Mouse (Mus musculus) MEL (cell line): ENCODE measurements around the gene Ski. TPM values are rescaled to one million over a fixed set of nuclear protein-coding genes. Genes with fewer than 3 reads are reported as not detected.

Experiments
- DNase-seq: peaks from one replicate; pipeline ENCODE4 v3.0.0; 2011; ENCODE audit warnings: low read depth, low spot score
- H3K27ac ChIP-seq: 2 replicates; pipeline ENCODE4 v1.5.1; 2012; ENCODE audit warnings: low read depth, mild to moderate bottlenecking, control low read depth, low read length, moderate library complexity; ENCODE audit not compliant: control insufficient read depth
- H3K27me3 ChIP-seq, 2 experiments: fragments of 150-350 bp in 1 of 2; sonication (generic) in 1 of 2; 2 replicates each; pipeline ENCODE4 v1.6.1; 2012; ENCODE audit warnings: low read length in 2 of 2, mild to moderate bottlenecking in 2 of 2, improper control_type of control experiment in 1 of 2, moderate library complexity in 1 of 2; ENCODE audit not compliant: insufficient read depth in 2 of 2, control insufficient read depth in 1 of 2
- H3K36me3 ChIP-seq, 2 experiments: 2 replicates each; pipeline ENCODE4 v1.6.1; 2012 to 2014; ENCODE audit warnings: low read length in 2 of 2, improper control_type of control experiment in 1 of 2, inconsistent platforms in 1 of 2, mild to moderate bottlenecking in 1 of 2; ENCODE audit not compliant: insufficient read depth in 2 of 2, control insufficient read depth in 1 of 2
- H3K4me1 ChIP-seq, 2 experiments: fragments of 150-350 bp in 1 of 2; sonication (generic) in 1 of 2; 2 replicates each; pipeline ENCODE4 v1.6.1; 2012; ENCODE audit warnings: low read length in 2 of 2, improper control_type of control experiment in 1 of 2, mild to moderate bottlenecking in 1 of 2; ENCODE audit not compliant: insufficient read depth in 2 of 2, control insufficient read depth in 1 of 2
- H3K4me3 ChIP-seq, 2 experiments: fragments of 150-350 bp in 1 of 2; sonication (generic) in 1 of 2; 2 replicates each; pipeline ENCODE4 v1.5.1; 2012; ENCODE audit warnings: low read depth in 2 of 2, low read length in 2 of 2, mild to moderate bottlenecking in 2 of 2, moderate library complexity in 2 of 2, control low read depth in 1 of 2, improper control_type of control experiment in 1 of 2; ENCODE audit not compliant: control insufficient read depth in 1 of 2, insufficient read depth in 1 of 2
- H3K79me2 ChIP-seq: 2 replicates; pipeline ENCODE4 v1.6.1; 2012; ENCODE audit warnings: mild to moderate bottlenecking, low read length, moderate library complexity; ENCODE audit not compliant: control insufficient read depth, poor library complexity, insufficient read depth
- H3K9ac ChIP-seq: 2 replicates; pipeline ENCODE4 v1.6.1; 2012; ENCODE audit warnings: low read depth, mild to moderate bottlenecking, control low read depth, low read length, moderate library complexity; ENCODE audit not compliant: control insufficient read depth, poor library complexity, severe bottlenecking
- H3K9me3 ChIP-seq: fragments of 150-350 bp; sonication (generic); replicated peaks from 2 replicates; pipeline ENCODE4 v1.6.1; 2012; ENCODE audit warnings: mild to moderate bottlenecking, low read length, improper control_type of control experiment, moderate library complexity; ENCODE audit not compliant: insufficient read depth
- CHD1 ChIP-seq: IDR thresholded peaks from 2 replicates; pipeline ENCODE4 v1.6.1; 2012; ENCODE audit warnings: low read depth, mild to moderate bottlenecking, inconsistent platforms, low read length, improper control_type of control experiment
- CHD2 ChIP-seq: IDR thresholded peaks from 2 replicates; pipeline ENCODE4 v1.6.1; 2011; ENCODE audit warnings: low read length, improper control_type of control experiment
- E2F4 ChIP-seq: IDR thresholded peaks from 2 replicates; pipeline ENCODE4 v1.6.1; 2011; ENCODE audit warnings: low read depth, low read length, improper control_type of control experiment, borderline replicate concordance
- ELF1 ChIP-seq: IDR thresholded peaks from 2 replicates; pipeline ENCODE4 v1.6.1; 2014; ENCODE audit warnings: low read depth, mild to moderate bottlenecking, inconsistent platforms, low read length, improper control_type of control experiment, moderate library complexity
- EP300 ChIP-seq, 2 experiments: IDR thresholded peaks; 2 replicates each; pipeline ENCODE4 v1.6.1; 2011; ENCODE audit warnings: improper control_type of control experiment in 2 of 2, low read length in 2 of 2, low read depth in 1 of 2, mild to moderate bottlenecking in 1 of 2
- ETS1 ChIP-seq: IDR thresholded peaks from 2 replicates; pipeline ENCODE4 v1.6.1; 2012; ENCODE audit warnings: low read depth, mild to moderate bottlenecking, inconsistent platforms, low read length, improper control_type of control experiment, moderate library complexity
- GABPA ChIP-seq: IDR thresholded peaks from 2 replicates; pipeline ENCODE4 v1.6.1; 2012; ENCODE audit warnings: low read depth, mild to moderate bottlenecking, inconsistent platforms, low read length, improper control_type of control experiment, moderate library complexity
- HCFC1 ChIP-seq: IDR thresholded peaks from 2 replicates; pipeline ENCODE4 v1.6.1; 2012; ENCODE audit warnings: low read depth, mild to moderate bottlenecking, inconsistent platforms, low read length, improper control_type of control experiment, moderate library complexity
- JUND ChIP-seq: IDR thresholded peaks from 2 replicates; pipeline ENCODE4 v1.6.1; 2011; ENCODE audit warnings: low read depth, mild to moderate bottlenecking, improper control_type of control experiment, low read length
- KAT2A ChIP-seq: conservative IDR thresholded peaks from 2 replicates; pipeline ENCODE4 v1.6.1; 2012; ENCODE audit warnings: low read depth, low read length, improper control_type of control experiment, inconsistent platforms
- MEF2A ChIP-seq: IDR thresholded peaks from 2 replicates; pipeline ENCODE4 v1.6.1; 2014; ENCODE audit warnings: low read depth, mild to moderate bottlenecking, inconsistent platforms, low read length, improper control_type of control experiment; ENCODE audit not compliant: poor library complexity, insufficient replicate concordance, severe bottlenecking; ENCODE audit errors: extremely low read depth
- NELFE ChIP-seq: IDR thresholded peaks from 2 replicates; pipeline ENCODE4 v1.6.1; 2011; ENCODE audit warnings: low read depth, low read length, improper control_type of control experiment
- POLR2A ChIP-seq, 2 experiments: IDR thresholded peaks; 2 replicates each; pipeline ENCODE4 v1.6.1; 2011 to 2012; ENCODE audit warnings: low read length in 2 of 2, mild to moderate bottlenecking in 2 of 2, control low read depth in 1 of 2, improper control_type of control experiment in 1 of 2, low read depth in 1 of 2, moderate library complexity in 1 of 2; ENCODE audit not compliant: control insufficient read depth in 1 of 2, insufficient read depth in 1 of 2, poor library complexity in 1 of 2
- POLR2AphosphoS2 ChIP-seq: IDR thresholded peaks from 2 replicates; pipeline ENCODE4 v1.6.1; 2011; ENCODE audit warnings: low read length, improper control_type of control experiment
- RAD21 ChIP-seq: IDR thresholded peaks from 2 replicates; pipeline ENCODE4 v1.6.1; 2011; ENCODE audit warnings: mild to moderate bottlenecking, low read depth, low read length, improper control_type of control experiment
- UBTF ChIP-seq: IDR thresholded peaks from 2 replicates; pipeline ENCODE4 v1.6.1; 2012; ENCODE audit warnings: low read depth, mild to moderate bottlenecking, inconsistent platforms, low read length, improper control_type of control experiment, moderate library complexity, borderline replicate concordance; ENCODE audit not compliant: insufficient read depth
- USF1 ChIP-seq: IDR thresholded peaks from 2 replicates; pipeline ENCODE4 v1.6.1; 2014; ENCODE audit warnings: low read depth, mild to moderate bottlenecking, inconsistent platforms, low read length, improper control_type of control experiment, moderate library complexity
- ZC3H11A ChIP-seq: IDR thresholded peaks from 2 replicates; pipeline ENCODE4 v1.6.1; 2012; ENCODE audit warnings: low read depth, mild to moderate bottlenecking, inconsistent platforms, low read length, improper control_type of control experiment
- ZMIZ1 ChIP-seq: IDR thresholded peaks from 2 replicates; pipeline ENCODE4 v1.6.1; 2012; ENCODE audit warnings: low read depth, mild to moderate bottlenecking, inconsistent platforms, low read length, improper control_type of control experiment, moderate library complexity
- polyA plus RNA-seq, 2 experiments: library from polyadenylated mRNA; stranded (reverse) in 1 of 2; unstranded in 1 of 2; fragments of >175 nt in 1 of 2; fragments of >200 nt in 1 of 2; gene quantifications; 2 replicates each; pipeline versions ENCODE4 v1.2.1 to v1.2.4; 2012; ENCODE audit warnings: low replicate concordance in 2 of 2, low read depth in 1 of 2; ENCODE audit not compliant: insufficient read length in 2 of 2, insufficient read depth in 1 of 2, missing spikeins in 1 of 2
- total RNA-seq: library from RNA; depleted of rRNA; stranded (reverse); fragments of 300-350 nt; gene quantifications from 2 replicates; pipeline ENCODE4 v1.2.3, GENCODE M21; 2012

The Ski gene
- total and polyA plus RNA-seq, 3 experiments = 6.9 to 16.1 TPM; not detected in 1

DNA sequence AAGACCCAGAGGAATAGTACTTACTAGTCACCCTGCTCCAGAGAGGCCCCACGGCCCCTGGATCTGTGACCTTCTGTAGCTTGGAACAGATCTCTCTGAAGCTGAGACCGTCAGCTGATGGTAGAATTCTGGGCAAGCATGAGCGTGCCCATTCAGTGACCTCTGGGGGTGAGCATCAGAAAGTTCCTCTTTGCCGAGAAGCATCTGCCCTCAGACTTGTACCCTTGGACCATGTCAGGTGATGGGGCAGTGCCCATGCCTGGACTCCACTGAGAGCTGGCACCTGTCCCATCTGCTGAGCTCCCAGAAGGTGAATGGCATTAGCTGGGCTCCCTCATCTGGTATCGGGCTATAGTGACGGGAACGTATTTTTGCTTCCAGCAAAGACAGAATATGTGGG lies 84.5 kb downstream of the Ski start:
- TF ChIP-seq E2F4 (no peak), ETS1 (no peak), POLR2AphosphoS2 (no peak), ZC3H11A (no peak), CHD1 (no peak), JUND (no peak), ELF1 (no peak), USF1 (no peak), RAD21 (no peak), NELFE (no peak), POLR2A (IDR thresholded peaks at IDR 0.05; ENCODE audit: control insufficient read depth in 1 of 2, insufficient read depth in 1 of 2, low read depth in 1 of 2, low read length in 2 of 2, poor library complexity in 1 of 2) (no peak), HCFC1 (no peak)
- TF ChIP-seq, all 39 proteins: peak for 0
- no peak for DNase-seq
- no peak overlapping the region for H3K27ac ChIP-seq
- H3K36me3 ChIP-seq = no peaks in the 10 kb centered on the region
- H3K4me3 ChIP-seq = no peak overlapping the region
- H3K27me3 ChIP-seq = no peaks in the 10 kb centered on the region
- H3K79me2 ChIP-seq = no peaks in the 10 kb centered on the region
- H3K4me1 ChIP-seq = no peaks in the 10 kb centered on the region
- no peak overlapping the region for H3K9ac ChIP-seq
- no peaks in the 10 kb centered on the region for H3K9me3 ChIP-seq

DNA sequence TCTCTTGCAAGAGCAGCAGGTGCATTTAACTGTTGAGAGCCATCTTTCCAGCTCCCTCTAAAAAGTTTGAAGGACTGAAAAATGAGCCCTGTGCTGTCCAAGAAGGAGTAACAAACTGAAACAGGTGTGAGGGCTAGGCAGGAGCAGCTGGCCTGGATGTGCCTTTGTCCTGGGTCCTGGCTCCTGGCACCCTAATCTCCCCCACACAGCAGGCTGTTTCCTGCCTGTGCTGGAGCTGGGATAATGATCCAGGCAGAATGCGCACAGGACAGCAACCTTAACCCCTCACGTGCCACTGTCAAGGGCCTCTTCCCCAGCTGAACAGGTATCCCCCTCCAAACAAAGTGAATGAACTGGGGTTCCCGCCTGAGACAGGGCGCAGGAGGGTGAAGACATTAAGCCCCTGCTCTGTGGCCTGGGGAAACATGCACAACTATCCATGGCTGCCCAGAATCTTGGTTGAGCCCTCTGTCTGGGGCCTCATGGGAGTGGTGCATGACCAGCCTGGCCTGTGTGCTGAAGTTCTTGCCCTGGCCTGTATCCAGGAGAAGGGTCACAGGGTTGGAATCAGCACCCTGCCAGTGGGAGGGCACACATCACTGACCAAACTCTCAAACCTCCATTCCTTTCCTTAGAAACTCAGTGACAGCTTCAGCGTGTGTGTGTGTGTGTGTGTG lies 86.3 kb downstream of the Ski start:
- H3K4me3 ChIP-seq = no peak overlapping the region
- no peaks in the 10 kb centered on the region for H3K36me3 ChIP-seq
- H3K27me3 ChIP-seq = no peaks in the 10 kb centered on the region

More for the DNA sequence above, 86.3 kb downstream of the Ski start:
- H3K27ac ChIP-seq = no peak overlapping the region
- no peak overlapping the region for H3K9ac ChIP-seq
- TF ChIP-seq EP300 (IDR thresholded peaks at IDR 0.05; ENCODE audit: low read depth in 1 of 2, low read length in 2 of 2) (no peak), POLR2A (IDR thresholded peaks at IDR 0.05; ENCODE audit: control insufficient read depth in 1 of 2, insufficient read depth in 1 of 2, low read depth in 1 of 2, low read length in 2 of 2, poor library complexity in 1 of 2) (no peak), ZMIZ1 (no peak), KAT2A (no peak), GABPA (no peak), MEF2A (no peak), UBTF (no peak), CHD2 (no peak), ETS1 (no peak), USF1 (no peak)
- no peaks in the 10 kb centered on the region for H3K4me1 ChIP-seq
- DNase-seq = no peak
- H3K79me2 ChIP-seq = no peaks in the 10 kb centered on the region
- no peaks in the 10 kb centered on the region for H3K9me3 ChIP-seq
